Mouse (Mus musculus) CH12.LX (cell line): Measurements from ENCODE around the gene Prkg1.
"Not testable (repeated sequence)": the region's sequence is repeated elsewhere in the genome, so short reads cannot be mapped to it uniquely, and the experiment has no call there.

ENCODE experiments used
- CTCF ChIP-seq, 2 experiments: IDR thresholded peaks in 1 of 2; conservative IDR thresholded peaks in 1 of 2; 2 replicates each; pipeline ENCODE4 v1.5.1; 2011 to 2012; ENCODE audit warnings: low read depth in 2 of 2, low read length in 2 of 2, improper control_type of control experiment in 1 of 2, inconsistent platforms in 1 of 2, mild to moderate bottlenecking in 1 of 2, moderate library complexity in 1 of 2
- EP300 ChIP-seq: IDR thresholded peaks from 2 replicates; pipeline ENCODE4 v1.6.1; 2011; ENCODE audit warnings: low read length, improper control_type of control experiment
- HCFC1 ChIP-seq: IDR thresholded peaks from 2 replicates; pipeline ENCODE4 v1.6.1; 2012; ENCODE audit warnings: low read depth, mild to moderate bottlenecking, inconsistent platforms, low read length, improper control_type of control experiment
- MXI1 ChIP-seq: IDR thresholded peaks from 2 replicates; pipeline ENCODE4 v1.6.1; 2011; ENCODE audit warnings: mild to moderate bottlenecking, low read depth, low read length, improper control_type of control experiment
- NRF1 ChIP-seq: IDR thresholded peaks from 2 replicates; pipeline ENCODE4 v1.6.1; 2014; ENCODE audit warnings: low read depth, mild to moderate bottlenecking, inconsistent platforms, low read length, improper control_type of control experiment, moderate library complexity
- POLR2A ChIP-seq: IDR thresholded peaks from 2 replicates; pipeline ENCODE4 v1.6.1; 2011; ENCODE audit warnings: low read depth, mild to moderate bottlenecking, improper control_type of control experiment, low read length
- SIN3A ChIP-seq: IDR thresholded peaks from 2 replicates; pipeline ENCODE4 v1.6.1; 2012; ENCODE audit warnings: low read length, improper control_type of control experiment, inconsistent platforms

DNA sequence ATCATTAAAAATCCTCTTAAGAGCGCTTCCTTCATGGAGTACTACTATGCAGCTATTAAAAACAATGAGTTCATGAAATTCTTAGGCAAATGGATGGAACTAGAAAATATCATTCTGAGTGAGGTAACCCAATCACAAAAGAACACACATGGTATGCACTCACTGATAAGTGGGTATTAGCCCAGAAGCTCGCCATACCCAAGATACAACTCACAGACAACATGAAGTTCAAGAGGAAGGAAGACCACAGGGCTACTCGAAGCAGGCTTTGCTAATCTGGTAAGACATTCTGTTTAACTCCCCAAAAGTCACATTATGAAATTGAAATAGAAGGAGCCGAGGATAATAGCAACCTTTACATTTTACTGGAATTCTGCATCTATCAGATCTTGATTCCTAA, 545.6 kb downstream of the Prkg1 start:
- TF ChIP-seq EP300; MXI1; HCFC1; CTCF (conservative IDR thresholded peaks at IDR 0.05 in 1 of 2, IDR thresholded peaks at IDR 0.05 in 1 of 2; ENCODE audit: low read depth in 2 of 2, low read length in 2 of 2); SIN3A; NRF1; POLR2A: not testable (repeated sequence)
